Mouse (Mus musculus) C2C12 (cell line): ENCODE measurements at regions not wholly inside any gene's neighbourhood (a gene's known extent, or its start where the extent isn't known, plus 50 kb on each side); places are given as distances from the start of the nearest gene placed in this dataset.

Experiments
- H3K27me3 ChIP-seq: one replicate; pipeline ENCODE4 v1.6.1; 2011; ENCODE audit not compliant: control insufficient read depth, insufficient read depth, insufficient read length
- H3K36me3 ChIP-seq: one replicate; pipeline ENCODE4 v1.6.1; 2011; ENCODE audit not compliant: control insufficient read depth, insufficient read depth
- H3K4me3 ChIP-seq: one replicate; pipeline ENCODE4 v1.5.1; 2011; ENCODE audit warnings: mild to moderate bottlenecking, control low read depth; ENCODE audit not compliant: poor library complexity, insufficient read depth, severe bottlenecking
- H3K79me2 ChIP-seq: one replicate; pipeline ENCODE4 v1.6.1; 2011; ENCODE audit not compliant: control insufficient read depth, insufficient read depth
- H3K79me3 ChIP-seq: one replicate; pipeline ENCODE4 v1.6.1; 2011; ENCODE audit warnings: low read depth, control low read depth
- H3ac ChIP-seq: one replicate; pipeline ENCODE3; 2011; ENCODE audit warnings: low read depth; ENCODE audit not compliant: control insufficient read depth, insufficient read length
- CEBPB ChIP-seq: IDR thresholded peaks from one replicate; pipeline ENCODE4 v1.6.1; 2011; ENCODE audit warnings: low read depth, mild to moderate bottlenecking, control low read depth, moderate library complexity
- CTCF ChIP-seq: IDR thresholded peaks from one replicate; pipeline ENCODE4 v1.5.1; 2011; ENCODE audit not compliant: control insufficient read depth, insufficient read depth, insufficient read length
- FOSL1 ChIP-seq: IDR thresholded peaks from one replicate; pipeline ENCODE4 v1.8.0; 2011; ENCODE audit warnings: mild to moderate bottlenecking, low read length; ENCODE audit not compliant: poor library complexity, insufficient read depth, severe bottlenecking
- MAX ChIP-seq: IDR thresholded peaks from one replicate; pipeline ENCODE4 v1.6.1; 2011; ENCODE audit warnings: mild to moderate bottlenecking, control low read depth
- MYOD1 ChIP-seq: IDR thresholded peaks from one replicate; pipeline ENCODE4 v1.6.1; 2011; ENCODE audit warnings: low read depth; ENCODE audit not compliant: control insufficient read depth, insufficient read length
- MYOG ChIP-seq: IDR thresholded peaks from one replicate; pipeline ENCODE4 v1.6.1; 2011; ENCODE audit not compliant: control insufficient read depth, insufficient read length; ENCODE audit errors: extremely low read depth
- USF1 ChIP-seq: IDR thresholded peaks from one replicate; pipeline ENCODE4 v1.6.1; 2011; ENCODE audit warnings: low read depth, mild to moderate bottlenecking, control low read depth, moderate library complexity

- H3K36me3 ChIP-seq = no peaks in the 10 kb centered on the region
- no peak overlapping the region for H3K4me3 ChIP-seq
- no peaks in the 10 kb centered on the region for H3K79me2 ChIP-seq
- TF ChIP-seq CTCF = no peak
- no peak for TF ChIP-seq MYOG
- no peak for TF ChIP-seq USF1
- TF ChIP-seq FOSL1 = no peak
- no peaks in the 10 kb centered on the region for H3K79me3 ChIP-seq
- H3ac ChIP-seq = no peak overlapping the region
- H3K27me3 ChIP-seq = no peaks in the 10 kb centered on the region
These were observed 629.5 kb upstream of the Auts2 start for GRCm38 (mm10) chr5:133172686-133173085.

- Histone ChIP-seq H3K4me3 (no peak overlapping the region), H3K79me2 (no peaks in the 10 kb centered on the region), H3K36me3 (no peaks in the 10 kb centered on the region), H3K79me3 (no peaks in the 10 kb centered on the region), H3ac (no peak overlapping the region), H3K27me3 (no peaks in the 10 kb centered on the region)
- TF ChIP-seq FOSL1 (no peak), CEBPB (no peak), USF1 (no peak), MYOD1 (no peak), CTCF (no peak), MYOG (no peak), MAX (no peak)
These were observed 628.1 kb upstream of the Auts2 start for GRCm38 (mm10) chr5:133171266-133171665.

GRCm38 (mm10) chr5:133167576-133167975, 624.4 kb upstream of the Auts2 start:
- H3K79me2 ChIP-seq = no peaks in the 10 kb centered on the region
- TF ChIP-seq MYOD1 (no peak), CTCF (no peak), MYOG (no peak), MAX (no peak)
- H3ac ChIP-seq = no peak overlapping the region
- H3K27me3 ChIP-seq = no peaks in the 10 kb centered on the region
- no peaks in the 10 kb centered on the region for H3K36me3 ChIP-seq
- H3K4me3 ChIP-seq = no peak overlapping the region
- no peaks in the 10 kb centered on the region for H3K79me3 ChIP-seq

GRCm38 (mm10) chr5:133167001-133167461, 623.9 kb upstream of the Auts2 start:
- Histone ChIP-seq H3K79me2 (no peaks in the 10 kb centered on the region), H3K4me3 (no peak overlapping the region), H3K27me3 (no peaks in the 10 kb centered on the region), H3K79me3 (no peaks in the 10 kb centered on the region), H3K36me3 (no peaks in the 10 kb centered on the region), H3ac (no peak overlapping the region)
- no peak for TF ChIP-seq CTCF

GRCm38 (mm10) chr5:133156115-133156857, 613.1 kb upstream of the Auts2 start:
- Histone ChIP-seq H3K79me2 (no peaks in the 10 kb centered on the region), H3ac (no peak overlapping the region), H3K27me3 (no peaks in the 10 kb centered on the region), H3K4me3 (no peak overlapping the region), H3K79me3 (no peaks in the 10 kb centered on the region), H3K36me3 (no peaks in the 10 kb centered on the region)
- TF ChIP-seq MYOG (no peak), MYOD1 (no peak), USF1 (no peak), MAX (no peak), CEBPB (no peak), CTCF (no peak), FOSL1 (no peak)

GRCm38 (mm10) chr5:133145996-133146395, 602.9 kb upstream of the Auts2 start:
- no peak overlapping the region for H3K4me3 ChIP-seq
- H3K79me3 ChIP-seq = no peaks in the 10 kb centered on the region
- H3K79me2 ChIP-seq = no peaks in the 10 kb centered on the region
- no peaks in the 10 kb centered on the region for H3K36me3 ChIP-seq
- H3K27me3 ChIP-seq = no peaks in the 10 kb centered on the region
- no peak overlapping the region for H3ac ChIP-seq
- TF ChIP-seq MYOD1 = no peak
- TF ChIP-seq MYOG = no peak
- no peak for TF ChIP-seq CTCF
- no peak for TF ChIP-seq USF1
- no peak for TF ChIP-seq CEBPB
- TF ChIP-seq FOSL1 = no peak
- no peak for TF ChIP-seq MAX
